Mouse (Mus musculus): Measurements from ENCODE around the gene Nox3. TPM values are rescaled to one million over a fixed set of nuclear protein-coding genes. Genes with fewer than 3 reads are reported as not detected.

Gene Nox3
- polyA plus RNA-seq, 1 experiment from 2014 or later, result not detected

GRCm38 (mm10) chr17:3598393-3598792 lies 97.7 kb downstream of the Nox3 start:
- Histone ChIP-seq H3K9ac (no peak overlapping the region), H3K36me3 (no peaks in the 10 kb centered on the region), H3K27me3 (replicated peaks) (no peaks in the 10 kb centered on the region), H3K4me3 (no peak overlapping the region), H3K4me2 (replicated peaks) (no peak overlapping the region), H3K4me1 (no peaks in the 10 kb centered on the region), H3K27ac (no peak overlapping the region), H3K9me3 (no peaks in the 10 kb centered on the region)
- WGBS, result 79% methylated on average over 1 of the region's 1 CpGs
- no peak for ATAC-seq (ENCODE audit: low FRiP score, low read depth)

GRCm38 (mm10) chr17:3597866-3598265 lies 98.2 kb downstream of the Nox3 start:
- Histone ChIP-seq H3K36me3 (no peaks in the 10 kb centered on the region), H3K9ac (no peak overlapping the region), H3K4me2 (replicated peaks) (no peak overlapping the region), H3K27me3 (replicated peaks) (no peaks in the 10 kb centered on the region), H3K4me1 (no peaks in the 10 kb centered on the region), H3K9me3 (no peaks in the 10 kb centered on the region), H3K27ac (no peak overlapping the region), H3K4me3 (no peak overlapping the region)
- WGBS, result 72% methylated on average over 1 of the region's 1 CpGs
- ATAC-seq (ENCODE audit: low FRiP score, low read depth), result no peak

- no peak for ATAC-seq (ENCODE audit: low FRiP score, low read depth)
- H3K27ac ChIP-seq, result no peak overlapping the region
- WGBS, result 73% methylated on average over 1 of the region's 1 CpGs
These were observed 98.9 kb downstream of the Nox3 start for GRCm38 (mm10) chr17:3597130-3597529.

More at GRCm38 (mm10) chr17:3597130-3597529, 98.9 kb downstream of the Nox3 start:
- H3K9me3 ChIP-seq, result no peaks in the 10 kb centered on the region
- H3K4me3 ChIP-seq, result no peak overlapping the region
- no peaks in the 10 kb centered on the region for H3K27me3 ChIP-seq (replicated peaks)
- H3K4me2 ChIP-seq (replicated peaks), result no peak overlapping the region
- no peaks in the 10 kb centered on the region for H3K36me3 ChIP-seq
- no peaks in the 10 kb centered on the region for H3K4me1 ChIP-seq
- H3K9ac ChIP-seq, result no peak overlapping the region

Other genes with a start within 250 kb of the Nox3 start
- gene Cldn20, start 163.7 kb downstream of the Nox3 start, polyA plus RNA-seq (2016; fragmentation: Nextera tagmentation; extraction: Ambion mirVana), result 0.43 TPM in 1 of 2 replicates, not detected in the other
- gene Tfb1m, start 138.5 kb downstream of the Nox3 start, polyA plus RNA-seq (2016; fragmentation: Nextera tagmentation; extraction: Ambion mirVana), result 16.3 and 17.6 TPM in 2 replicates

Data from neural tube, embryonic 12.5 days (tissue).